Mouse (Mus musculus): Measurements from ENCODE around the gene Nr2c2. TPM values are rescaled to one million over a fixed set of nuclear protein-coding genes. Genes with fewer than 3 reads are reported as not detected.

Nr2c2 gene
- polyA plus RNA-seq, 1 experiment = 0.64 TPM

DNA sequence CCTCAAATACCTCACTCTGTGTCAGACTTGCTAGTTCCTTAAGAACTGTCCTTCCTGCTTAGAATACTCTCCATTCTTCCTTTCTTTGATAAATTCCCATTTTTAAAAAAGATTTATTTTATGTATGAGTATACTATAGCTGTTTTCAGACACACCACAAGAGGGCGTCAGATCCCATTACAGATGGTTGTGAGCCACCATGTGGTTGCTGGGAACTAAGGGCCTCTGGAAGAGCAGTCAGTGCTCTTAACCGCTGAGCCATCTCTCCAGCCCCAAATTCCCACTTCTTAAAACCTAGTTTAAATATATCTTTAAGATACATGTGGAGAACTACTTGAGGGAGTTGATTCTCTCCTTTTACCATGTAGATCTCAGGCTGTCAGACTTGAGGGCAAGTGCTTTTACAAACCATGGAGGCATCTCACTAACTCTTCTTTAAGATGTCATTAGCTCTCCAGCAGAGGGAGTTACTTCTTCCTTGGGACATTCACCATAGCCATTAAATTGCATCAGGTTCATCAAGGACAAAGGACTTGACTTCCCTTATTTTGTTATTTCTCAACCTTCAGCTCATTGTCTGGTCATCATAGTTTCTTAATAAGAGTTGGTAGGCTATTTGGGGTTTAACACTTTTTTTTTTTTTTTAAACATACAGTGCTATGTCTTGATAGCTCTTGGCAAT lies 9.6 kb downstream of the Nr2c2 start:
- TF ChIP-seq GATA1 (IDR thresholded peaks at IDR 0.05; ENCODE audit: borderline replicate concordance, low read length) = no peak
- no peak for TF ChIP-seq FLI1 (IDR thresholded peaks at IDR 0.05; ENCODE audit: low read length)
- no peaks in the 10 kb centered on the region for H3K27me3 ChIP-seq (replicated peaks)
- peaks cover 6% of the 10 kb centered on the region for H3K36me3 ChIP-seq (replicated peaks; ENCODE audit: low read length)

DNA sequence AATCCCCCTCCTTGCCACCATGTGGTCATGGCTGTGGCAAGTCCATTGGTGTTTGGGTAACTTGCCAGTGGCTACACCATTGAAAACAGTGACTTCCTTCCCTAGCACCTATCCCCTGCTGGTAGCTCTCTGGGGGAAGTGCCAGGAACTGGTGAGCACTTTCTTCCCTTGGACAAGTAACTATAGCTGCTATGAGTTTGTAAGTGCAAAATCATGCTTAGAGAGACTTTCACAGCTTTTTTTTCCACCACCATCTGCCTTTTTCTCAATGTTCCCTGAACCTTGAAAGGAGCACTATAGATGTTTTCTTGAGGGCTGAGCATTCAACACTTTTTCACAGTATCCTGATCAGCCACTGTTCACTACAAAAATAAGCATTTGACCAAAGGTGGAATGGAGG lies 33.4 kb downstream of the Nr2c2 start:
- Histone ChIP-seq H3K4me1 (peaks cover 23% of the 10 kb centered on the region), H3K36me3 (replicated peaks; ENCODE audit: low read length) (peaks cover 12% of the 10 kb centered on the region), H3K27me3 (replicated peaks) (no peaks in the 10 kb centered on the region)

More for the DNA sequence above, 9.6 kb downstream of the Nr2c2 start:
- Histone ChIP-seq H3K4me3 (replicated peaks) (no peak overlapping the region), H3K9me3 (no peaks in the 10 kb centered on the region), H3K4me1 (peaks cover 63% of the 10 kb centered on the region)

DNA sequence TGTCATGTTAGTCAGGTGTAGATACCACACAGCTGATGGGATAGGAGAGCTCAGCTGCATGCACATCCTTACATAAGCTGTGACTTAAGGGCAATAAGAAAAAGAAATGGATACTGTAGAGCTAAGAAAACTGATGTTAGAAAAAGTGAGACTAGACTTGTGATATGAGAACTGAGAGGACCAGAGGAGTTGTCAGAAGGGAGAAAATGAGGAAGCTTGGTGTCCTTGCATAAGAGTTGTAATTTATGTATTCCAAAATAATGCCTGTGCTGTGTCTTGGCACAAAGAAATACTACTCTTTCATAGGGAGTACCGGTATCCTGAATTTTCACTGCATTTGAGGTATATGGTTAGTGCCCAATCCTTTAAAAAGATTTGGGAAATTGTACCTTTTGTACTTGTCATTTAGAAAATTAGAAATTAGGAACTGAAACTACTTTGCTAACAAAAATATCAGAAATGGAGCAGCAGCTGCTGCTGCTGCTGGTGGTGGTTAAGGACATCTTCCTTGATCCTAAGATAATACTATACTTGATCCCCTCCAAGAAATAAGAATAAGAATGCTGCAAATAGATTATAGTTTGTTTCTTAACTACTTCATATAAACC lies 35.8 kb downstream of the Nr2c2 start:
- no peaks in the 10 kb centered on the region for H3K27me3 ChIP-seq (replicated peaks)
- H3K4me3 ChIP-seq (replicated peaks) = peak overlapping the region; percentile 53
- H3K4me1 ChIP-seq = peaks cover 39% of the 10 kb centered on the region
- TF ChIP-seq GATA1 (IDR thresholded peaks at IDR 0.05; ENCODE audit: borderline replicate concordance, low read length) (no peak), FLI1 (IDR thresholded peaks at IDR 0.05; ENCODE audit: low read length) (no peak)
- peaks cover 12% of the 10 kb centered on the region for H3K36me3 ChIP-seq (replicated peaks; ENCODE audit: low read length)
- H3K9me3 ChIP-seq = no peaks in the 10 kb centered on the region

More for the DNA sequence above, 33.4 kb downstream of the Nr2c2 start:
- Histone ChIP-seq H3K9me3 (no peaks in the 10 kb centered on the region), H3K4me3 (replicated peaks) (no peak overlapping the region)
- TF ChIP-seq FLI1 (IDR thresholded peaks at IDR 0.05; ENCODE audit: low read length) = no peak
- TF ChIP-seq GATA1 (IDR thresholded peaks at IDR 0.05; ENCODE audit: borderline replicate concordance, low read length) = no peak

DNA sequence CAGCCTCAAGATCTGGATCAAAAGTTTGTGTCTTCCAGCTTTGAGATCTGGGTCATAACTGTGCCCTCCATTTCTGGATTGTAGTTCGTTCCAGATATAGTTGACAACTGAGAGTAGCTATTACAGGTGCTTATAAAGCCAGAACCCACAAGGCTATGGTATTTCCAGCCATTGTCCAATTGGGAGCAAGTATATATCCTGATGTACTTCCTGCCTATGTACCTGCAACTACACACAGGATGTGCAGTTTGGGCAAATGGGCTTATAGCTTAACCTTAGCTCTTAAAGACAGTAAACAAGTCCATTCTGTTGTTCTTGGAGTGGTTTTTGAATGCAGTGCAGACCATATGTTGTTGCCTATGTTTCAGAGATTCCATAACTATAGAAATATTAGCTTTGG lies 40.3 kb downstream of the Nr2c2 start:
- TF ChIP-seq FLI1 (IDR thresholded peaks at IDR 0.05; ENCODE audit: low read length) = no peak
- no peak for TF ChIP-seq GATA1 (IDR thresholded peaks at IDR 0.05; ENCODE audit: borderline replicate concordance, low read length)
- Histone ChIP-seq H3K36me3 (replicated peaks; ENCODE audit: low read length) (peaks cover 20% of the 10 kb centered on the region), H3K9me3 (no peaks in the 10 kb centered on the region), H3K4me1 (peaks cover 45% of the 10 kb centered on the region), H3K27me3 (replicated peaks) (no peaks in the 10 kb centered on the region), H3K4me3 (replicated peaks) (no peak overlapping the region)

GRCm38 (mm10) chr6:92132021-92132911 lies 41.1 kb downstream of the Nr2c2 start:
- TF ChIP-seq GATA1 (IDR thresholded peaks at IDR 0.05; ENCODE audit: borderline replicate concordance, low read length) (no peak), FLI1 (IDR thresholded peaks at IDR 0.05; ENCODE audit: low read length) (no peak)

GRCm38 (mm10) chr6:92133617-92134016 lies 42.4 kb downstream of the Nr2c2 start:
- H3K4me1 ChIP-seq = peaks cover 40% of the 10 kb centered on the region
- no peak overlapping the region for H3K4me3 ChIP-seq (replicated peaks)
- H3K9me3 ChIP-seq = no peaks in the 10 kb centered on the region
- TF ChIP-seq FLI1 (IDR thresholded peaks at IDR 0.05; ENCODE audit: low read length) = no peak
- no peak for TF ChIP-seq GATA1 (IDR thresholded peaks at IDR 0.05; ENCODE audit: borderline replicate concordance, low read length)
- H3K27me3 ChIP-seq (replicated peaks) = no peaks in the 10 kb centered on the region
- peaks cover 17% of the 10 kb centered on the region for H3K36me3 ChIP-seq (replicated peaks; ENCODE audit: low read length)

More at GRCm38 (mm10) chr6:92132021-92132911, 41.1 kb downstream of the Nr2c2 start:
- Histone ChIP-seq H3K9me3 (no peaks in the 10 kb centered on the region), H3K4me3 (replicated peaks) (no peak overlapping the region), H3K4me1 (peaks cover 40% of the 10 kb centered on the region), H3K27me3 (replicated peaks) (no peaks in the 10 kb centered on the region), H3K36me3 (replicated peaks; ENCODE audit: low read length) (peaks cover 20% of the 10 kb centered on the region)

DNA sequence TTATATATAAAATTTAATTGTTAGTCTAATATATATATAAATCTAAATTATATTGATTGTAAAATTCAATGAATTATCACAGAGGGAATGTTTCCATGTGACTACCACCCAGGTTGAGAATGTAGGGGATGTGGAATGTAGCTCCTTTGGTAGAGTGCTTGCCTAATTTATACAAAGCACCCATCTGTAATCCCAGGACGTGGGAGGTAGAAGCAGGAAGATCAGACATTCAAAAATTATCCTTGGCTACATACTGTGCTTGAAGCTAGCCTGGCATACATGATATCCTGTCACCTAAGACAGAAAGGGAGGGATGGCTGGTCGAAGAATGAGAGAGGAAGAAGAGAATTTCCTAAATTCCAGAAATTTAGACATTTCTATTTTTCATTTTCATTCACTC lies 45.2 kb downstream of the Nr2c2 start:
- no peaks in the 10 kb centered on the region for H3K27me3 ChIP-seq (replicated peaks)
- TF ChIP-seq FLI1 (IDR thresholded peaks at IDR 0.05; ENCODE audit: low read length) (no peak), GATA1 (IDR thresholded peaks at IDR 0.05; ENCODE audit: borderline replicate concordance, low read length) (no peak)
- no peaks in the 10 kb centered on the region for H3K9me3 ChIP-seq
- H3K4me3 ChIP-seq (replicated peaks) = no peak overlapping the region
- peaks cover 30% of the 10 kb centered on the region for H3K4me1 ChIP-seq
- H3K36me3 ChIP-seq (replicated peaks; ENCODE audit: low read length) = peaks cover 40% of the 10 kb centered on the region

- Histone ChIP-seq H3K4me3 (replicated peaks) (no peak overlapping the region), H3K4me1 (peaks cover 16% of the 10 kb centered on the region), H3K27me3 (replicated peaks) (no peaks in the 10 kb centered on the region), H3K9me3 (no peaks in the 10 kb centered on the region), H3K36me3 (replicated peaks; ENCODE audit: low read length) (peaks cover 66% of the 10 kb centered on the region)
- TF ChIP-seq FLI1 (IDR thresholded peaks at IDR 0.05; ENCODE audit: low read length) (no peak), GATA1 (IDR thresholded peaks at IDR 0.05; ENCODE audit: borderline replicate concordance, low read length) (no peak)
These were observed 54.7 kb downstream of the Nr2c2 start for GRCm38 (mm10) chr6:92145881-92146280.

GRCm38 (mm10) chr6:92153774-92154173 lies 62.6 kb downstream of the Nr2c2 start:
- no peaks in the 10 kb centered on the region for H3K9me3 ChIP-seq
- H3K36me3 ChIP-seq (replicated peaks; ENCODE audit: low read length) = peaks cover 98% of the 10 kb centered on the region
- H3K4me1 ChIP-seq = no peaks in the 10 kb centered on the region; the same call in 1 of the 2 replicates
- H3K27me3 ChIP-seq (replicated peaks) = no peaks in the 10 kb centered on the region
- H3K4me3 ChIP-seq (replicated peaks) = no peak overlapping the region
- TF ChIP-seq FLI1 (IDR thresholded peaks at IDR 0.05; ENCODE audit: low read length) = no peak
- TF ChIP-seq GATA1 (IDR thresholded peaks at IDR 0.05; ENCODE audit: borderline replicate concordance, low read length) = no peak

All from megakaryocyte, embryonic 14.5 days (primary cell).